Mouse (Mus musculus) heart, postnatal 0 days (tissue): Measurements from ENCODE around the gene Eps15l1.

Experiments used
- CTCF ChIP-seq: IDR thresholded peaks from 2 replicates; pipeline ENCODE4 v1.5.1; 2016; ENCODE audit warnings: antibody characterized with exemption, control low read depth, low read depth
- EP300 ChIP-seq: IDR thresholded peaks from 2 replicates; pipeline ENCODE4 v1.6.1; 2016; ENCODE audit warnings: antibody characterized with exemption, low read depth

- no peak for TF ChIP-seq CTCF
- TF ChIP-seq EP300, result no peak
Measured at GRCm38 (mm10) chr8:72331631-72332030, 89.6 kb downstream of the Eps15l1 start.
